Mouse (Mus musculus) cortical plate, adult 2 months (tissue): ENCODE measurements around the gene Mapre3. TPM values are rescaled to one million over a fixed set of nuclear protein-coding genes. Genes with fewer than 3 reads are reported as not detected.
"Not testable (repeated sequence)": the region's sequence is repeated elsewhere in the genome, so short reads cannot be mapped to it uniquely, and the experiment has no call there.

ENCODE experiments used
- H3K27ac ChIP-seq: fragments of 200-500 bp; 2 replicates; pipeline ENCODE4 v1.5.1; 2012; ENCODE audit warnings: low read length, control low read depth, inconsistent platforms; ENCODE audit not compliant: insufficient read depth
- H3K4me1 ChIP-seq: fragments of 200-500 bp; 2 replicates; pipeline ENCODE4 v1.6.1; 2011; ENCODE audit warnings: low read length; ENCODE audit not compliant: control insufficient read depth, insufficient read depth
- H3K4me3 ChIP-seq: fragments of 200-500 bp; 2 replicates; pipeline ENCODE4 v1.5.1; 2011; ENCODE audit warnings: mild to moderate bottlenecking, low read length, control low read depth; ENCODE audit not compliant: insufficient read depth
- CTCF ChIP-seq: fragments of 200-500 bp; IDR thresholded peaks from 2 replicates; pipeline ENCODE4 v1.5.1; 2011; ENCODE audit warnings: mild to moderate bottlenecking, control low read depth, low read length; ENCODE audit not compliant: insufficient read depth; ENCODE audit errors: extremely low read depth
- POLR2A ChIP-seq: fragments of 200-500 bp; IDR thresholded peaks from 2 replicates; pipeline ENCODE4 v1.6.1; 2011; ENCODE audit warnings: mild to moderate bottlenecking, low read length, control low read depth; ENCODE audit not compliant: insufficient read depth; ENCODE audit errors: extremely low read depth
- polyA plus RNA-seq: library from polyadenylated mRNA; depleted of rRNA; stranded (reverse); fragments of >200 nt; gene quantifications from 2 replicates; pipeline ENCODE4 v1.2.3, GENCODE M21; 2012

The Mapre3 gene
- polyA plus RNA-seq, 1 experiment: 268 TPM

GRCm38 (mm10) chr5:30874365-30874764 lies 59.9 kb downstream of the Mapre3 start:
- Histone ChIP-seq H3K4me1 (no peaks in the 10 kb centered on the region), H3K4me3 (no peak overlapping the region), H3K27ac (no peak overlapping the region)
- TF ChIP-seq CTCF: no peak

GRCm38 (mm10) chr5:30878616-30879015 lies 64.2 kb downstream of the Mapre3 start:
- TF ChIP-seq POLR2A (no peak), CTCF (no peak)
- Histone ChIP-seq H3K4me1 (no peaks in the 10 kb centered on the region), H3K27ac (no peak overlapping the region), H3K4me3 (no peak overlapping the region)

GRCm38 (mm10) chr5:30879347-30879943 lies 65.0 kb downstream of the Mapre3 start:
- Histone ChIP-seq H3K4me1 (no peaks in the 10 kb centered on the region), H3K4me3 (no peak overlapping the region), H3K27ac (no peak overlapping the region)
- TF ChIP-seq CTCF: no peak
- TF ChIP-seq POLR2A: no peak

- H3K27ac ChIP-seq, H3K4me1 ChIP-seq, H3K4me3 ChIP-seq: not testable (repeated sequence)
Observed at GRCm38 (mm10) chr5:30881839-30882238, 67.4 kb downstream of the Mapre3 start.

GRCm38 (mm10) chr5:30886209-30886608 lies 71.8 kb downstream of the Mapre3 start:
- Histone ChIP-seq H3K4me3 (no peak overlapping the region), H3K4me1 (no peaks in the 10 kb centered on the region), H3K27ac (no peak overlapping the region)
- no peak for TF ChIP-seq CTCF
- no peak for TF ChIP-seq POLR2A

- TF ChIP-seq POLR2A (no peak), CTCF (no peak)
- no peak overlapping the region; the same call in 1 of the 2 replicates for H3K4me3 ChIP-seq
- no peak overlapping the region for H3K27ac ChIP-seq
- no peaks in the 10 kb centered on the region for H3K4me1 ChIP-seq
Observed at GRCm38 (mm10) chr5:30886731-30887130, 72.3 kb downstream of the Mapre3 start.

GRCm38 (mm10) chr5:30887331-30887761 lies 72.9 kb downstream of the Mapre3 start:
- peak overlapping the region; percentile 26; the same call in 1 of the 2 replicates for H3K27ac ChIP-seq
- peak overlapping the region; percentile 78 for H3K4me3 ChIP-seq
- no peak for TF ChIP-seq POLR2A
- TF ChIP-seq CTCF: no peak
- H3K4me1 ChIP-seq: no peaks in the 10 kb centered on the region

GRCm38 (mm10) chr5:30887858-30888336 lies 73.5 kb downstream of the Mapre3 start:
- no peak for TF ChIP-seq CTCF
- TF ChIP-seq POLR2A: no peak
- H3K4me3 ChIP-seq: peak overlapping the region; percentile 78
- H3K4me1 ChIP-seq: no peaks in the 10 kb centered on the region
- peak overlapping the region; percentile 26; the same call in 1 of the 2 replicates for H3K27ac ChIP-seq

GRCm38 (mm10) chr5:30888337-30889087 lies 74.1 kb downstream of the Mapre3 start, which contains the start of gene Agbl5:
Gene Agbl5 (plus strand): TSS chr5:30888694.
- peak within 1 kb of the TSS; percentile 78 for H3K4me3 ChIP-seq
- no peaks in the 10 kb centered on the region for H3K4me1 ChIP-seq
- H3K27ac ChIP-seq: peak within 1 kb of the TSS; percentile 74
- TF ChIP-seq POLR2A (0 out of 2 replicates have a peak, but pooled peaks have one; percentile 28), CTCF (no peak)

- Histone ChIP-seq H3K27ac (peak overlapping the region; percentile 26), H3K4me3 (peak overlapping the region; percentile 78), H3K4me1 (no peaks in the 10 kb centered on the region)
- TF ChIP-seq POLR2A: no peak
- TF ChIP-seq CTCF: no peak
Observed at GRCm38 (mm10) chr5:30889088-30889754, 74.8 kb downstream of the Mapre3 start.
